Mouse (Mus musculus) heart, postnatal 36 days (tissue): Measurements from ENCODE around the gene 4933407L21Rik. TPM values are rescaled to one million over a fixed set of nuclear protein-coding genes. Genes with fewer than 3 reads are reported as not detected.

Experiments used
- DNase-seq, 2 experiments: peaks; one replicate each; pipeline ENCODE4 v3.0.0; 2021 to 2022
- intact Hi-C: fragments of 180-260 bp; cut with DNase I; formaldehyde crosslinking; loops from one replicate; pipeline ENCODE4 v1.15.1; 2025
- total RNA-seq, 2 experiments: library from RNA; stranded (reverse); gene quantifications; 2 replicates each; pipeline ENCODE4 v1.2.3; 2021

The 4933407L21Rik gene
- total RNA-seq: not detected

- intact Hi-C loops: no loop called here
- DNase-seq: no peak
Measured at GRCm38 (mm10) chr1:85928057-85928687, at the start of gene 4933407L21Rik. 4933407L21Rik (plus strand) TSS chr1:85928483.

GRCm38 (mm10) chr1:85882003-85882402 is 46.3 kb upstream of the 4933407L21Rik start:
- no peak for DNase-seq
- intact Hi-C loops: no loop called here

GRCm38 (mm10) chr1:85887221-85887620 is 41.1 kb upstream of the 4933407L21Rik start:
- DNase-seq: no peak
- intact Hi-C loops: no loop called here

DNA sequence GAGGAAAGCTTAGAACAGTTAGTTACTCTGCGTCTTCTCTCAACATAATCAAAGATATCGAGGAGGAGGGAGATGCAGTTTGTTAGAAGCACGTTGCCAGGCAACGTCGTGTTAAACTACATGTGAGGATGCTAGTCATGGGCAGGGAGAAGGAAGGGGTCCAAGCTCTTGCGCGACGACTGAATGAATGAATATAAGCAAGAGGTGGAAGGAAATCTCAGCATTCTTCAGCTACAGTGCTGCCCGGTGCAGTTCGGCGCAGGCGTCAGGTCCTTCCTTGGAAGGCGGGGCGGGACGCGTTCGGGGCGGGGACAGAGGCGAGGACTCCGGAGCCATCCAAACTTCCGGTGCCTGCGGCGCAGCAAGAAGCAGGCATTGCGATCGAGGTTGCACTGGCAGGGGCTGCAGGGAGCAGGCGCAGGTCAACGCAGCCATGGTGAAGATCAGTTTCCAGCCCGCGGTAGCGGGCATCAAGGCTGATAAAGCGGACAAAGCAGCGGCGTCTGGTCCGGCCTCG is 34.0 kb upstream of the 4933407L21Rik start, which contains the start of gene Itm2c:
Gene Itm2c, plus strand, starts transcription at position 51 of the 517 bp plus-strand sequence.
- intact Hi-C loops: no loop called here
- peak; percentile 88 for DNase-seq

DNA sequence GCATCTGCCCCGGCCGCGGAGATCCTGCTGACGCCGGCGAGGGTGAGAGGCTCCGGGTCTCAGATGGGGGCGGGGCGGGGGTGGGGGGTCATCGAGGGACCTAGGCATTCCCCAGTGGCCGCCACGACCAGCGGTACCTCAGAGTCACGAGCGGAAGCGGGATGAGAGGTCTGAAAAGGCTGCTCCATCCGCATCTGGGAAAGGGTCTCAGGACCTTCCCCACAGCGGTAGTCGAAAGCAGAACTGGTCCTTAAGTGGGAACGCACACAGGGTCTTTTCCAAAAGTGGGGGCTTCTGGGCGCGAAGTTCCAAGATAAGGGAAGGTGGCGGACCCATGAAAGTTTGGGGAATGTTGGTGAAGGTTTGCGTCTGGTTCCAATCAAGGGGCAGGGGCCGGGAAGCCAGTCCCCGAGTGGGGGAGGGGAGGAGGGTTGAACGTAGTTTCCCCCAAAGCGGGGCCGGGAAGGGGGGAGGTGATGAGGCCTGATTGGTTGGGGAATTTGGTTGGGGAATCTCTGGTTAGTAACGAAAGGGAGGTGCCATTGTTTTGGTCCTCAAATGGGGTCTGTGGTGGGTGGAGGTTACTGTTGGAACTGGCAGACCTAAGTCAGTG is 33.4 kb upstream of the 4933407L21Rik start:
- intact Hi-C loops: loop anchor here (5.0 kb wide), 1 partner anchor 43 kb away; no protein-coding TSS in a partner anchor
- peak; percentile 40 to 52 for DNase-seq

GRCm38 (mm10) chr1:85895391-85895837 is 32.9 kb upstream of the 4933407L21Rik start:
- intact Hi-C loops: loop anchor here (5.0 kb wide), 1 partner anchor 43 kb away; no protein-coding TSS in a partner anchor

GRCm38 (mm10) chr1:85896110-85896509 is 32.2 kb upstream of the 4933407L21Rik start:
- intact Hi-C loops: loop anchor here (5.0 kb wide), 1 partner anchor 44 kb away; no protein-coding TSS in a partner anchor

More at GRCm38 (mm10) chr1:85895391-85895837, 32.9 kb upstream of the 4933407L21Rik start:
- peak; percentile 62 to 66 for DNase-seq

DNA sequence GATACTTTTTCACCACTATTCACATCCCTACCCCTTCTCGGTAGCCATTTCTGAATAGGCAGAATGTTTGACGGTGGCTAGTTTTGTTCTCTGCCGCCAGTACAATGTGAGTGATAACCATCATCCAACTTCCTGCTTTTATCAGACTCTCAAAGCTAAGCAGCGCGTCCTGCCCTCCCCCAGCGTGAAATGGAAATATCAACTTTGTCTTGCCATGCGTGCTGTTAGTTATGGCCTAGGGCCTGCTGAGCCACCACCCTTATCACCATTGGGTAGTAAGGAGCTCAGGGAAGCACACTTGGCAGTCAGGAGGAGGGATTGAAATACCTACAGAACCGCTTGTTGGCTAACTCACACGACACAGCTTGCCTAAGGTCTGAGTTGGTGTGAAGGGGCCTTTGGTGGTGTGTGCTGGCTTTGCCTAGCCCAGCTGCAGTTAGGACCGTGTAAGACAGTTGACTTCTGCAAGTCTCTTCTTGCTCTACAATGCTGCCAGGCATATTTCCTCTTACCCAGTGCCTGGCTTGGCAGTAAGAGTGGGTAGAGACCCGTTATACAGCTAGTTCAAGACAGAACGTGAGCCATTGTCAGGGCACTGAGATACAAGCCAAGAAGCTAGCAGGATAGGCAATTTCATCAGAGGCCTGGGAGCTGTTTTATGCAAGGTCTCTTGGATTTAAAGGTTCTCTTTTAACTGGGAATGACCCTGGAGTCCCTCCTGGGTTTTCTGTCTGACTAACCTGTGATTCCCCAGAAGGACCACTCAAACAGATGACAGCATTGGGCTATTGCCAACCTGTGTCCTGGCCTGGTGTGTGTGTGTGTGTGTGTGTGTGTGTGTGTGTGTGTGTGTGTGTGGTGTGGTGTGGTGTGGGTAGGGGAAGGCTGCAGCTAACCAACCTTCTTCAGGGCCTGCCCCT is 31.2 kb upstream of the 4933407L21Rik start:
- intact Hi-C loops: loop anchor here (5.0 kb wide), 1 partner anchor 45 kb away; no protein-coding TSS in a partner anchor
- no peak for DNase-seq

More at GRCm38 (mm10) chr1:85896110-85896509, 32.2 kb upstream of the 4933407L21Rik start:
- no peak for DNase-seq

- intact Hi-C loops: loop anchor here (5.0 kb wide), 1 partner anchor 46 kb away; no protein-coding TSS in a partner anchor
Measured at GRCm38 (mm10) chr1:85897901-85898760, 30.2 kb upstream of the 4933407L21Rik start.

DNA sequence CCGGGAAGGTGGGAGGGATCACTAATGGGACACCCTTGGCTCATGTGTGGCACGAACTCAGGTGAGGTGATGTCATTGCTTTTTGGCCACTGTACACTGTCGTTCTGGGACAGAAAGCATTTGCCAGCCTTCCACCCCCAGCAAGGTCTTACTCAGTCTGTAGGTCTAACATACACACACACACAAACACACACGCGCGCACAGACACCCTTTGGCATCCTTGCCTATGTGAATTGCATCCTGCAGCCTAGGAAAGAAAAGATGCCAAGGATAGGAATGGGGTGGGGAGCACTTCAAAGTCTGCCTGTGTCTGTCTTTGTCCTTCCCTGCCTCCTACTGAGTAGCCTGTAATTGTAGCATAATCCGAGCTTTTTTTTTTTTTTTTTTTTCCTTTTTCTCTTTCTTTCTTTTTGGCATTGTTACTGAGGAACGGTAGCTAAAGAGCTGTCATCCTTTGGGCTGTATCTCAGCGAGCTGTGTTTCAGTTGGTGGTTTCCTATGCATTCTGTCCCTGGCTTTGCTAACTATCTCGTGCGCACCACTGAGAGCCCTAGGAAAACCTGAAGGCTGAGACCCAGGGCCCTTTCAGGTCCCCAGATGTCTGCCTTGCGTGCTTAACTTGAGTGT is 29.4 kb upstream of the 4933407L21Rik start:
- intact Hi-C loops: loop anchor here (5.0 kb wide), 1 partner anchor 47 kb away; no protein-coding TSS in a partner anchor
- DNase-seq: no peak

More at GRCm38 (mm10) chr1:85897901-85898760, 30.2 kb upstream of the 4933407L21Rik start:
- DNase-seq: no peak

GRCm38 (mm10) chr1:85899388-85899761 is 28.9 kb upstream of the 4933407L21Rik start:
- DNase-seq: no peak
- intact Hi-C loops: loop anchor here (5.0 kb wide), 1 partner anchor 47 kb away; no protein-coding TSS in a partner anchor

DNA sequence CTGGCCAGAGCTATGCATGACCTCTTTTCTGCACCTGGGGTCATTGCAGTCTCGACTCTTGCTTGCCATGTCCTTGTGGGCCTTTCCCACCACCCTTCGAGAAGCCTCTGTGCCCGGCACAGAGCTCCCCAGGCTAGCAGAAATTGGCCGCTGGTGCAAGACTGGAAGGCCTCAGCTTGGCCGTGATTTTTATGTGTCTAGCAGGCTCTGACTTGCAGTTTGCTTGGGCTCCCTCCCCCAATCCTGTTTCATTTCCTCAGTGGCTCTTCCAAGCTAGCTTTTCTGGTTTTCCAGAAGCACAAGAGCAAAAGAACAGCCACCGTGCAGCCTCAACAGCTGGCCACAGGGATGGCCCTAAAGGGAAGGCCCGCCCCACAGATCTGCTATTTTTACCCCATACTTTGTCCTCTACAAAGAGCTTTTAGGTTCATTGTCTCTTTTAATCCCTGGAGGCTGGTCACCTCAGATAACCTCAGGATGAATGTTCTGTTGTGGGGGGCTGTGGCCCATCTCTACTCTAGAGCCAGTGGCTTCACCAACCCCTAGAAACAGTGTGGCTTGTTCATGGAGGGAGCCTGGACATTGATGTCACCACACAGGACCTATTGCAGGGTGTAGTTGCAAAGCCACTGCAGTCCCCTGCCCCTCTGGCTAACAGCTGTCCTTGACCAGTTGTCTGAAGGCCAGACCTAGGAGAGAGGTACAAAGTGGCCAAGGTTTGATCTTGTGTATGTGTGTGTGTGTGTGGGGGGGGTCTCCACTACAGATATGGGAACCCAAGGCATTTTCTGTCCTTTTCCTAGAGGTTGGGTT is 27.6 kb upstream of the 4933407L21Rik start:
- intact Hi-C loops: no loop called here
- peak in 1 of 2 experiments; percentile 28 for DNase-seq

DNA sequence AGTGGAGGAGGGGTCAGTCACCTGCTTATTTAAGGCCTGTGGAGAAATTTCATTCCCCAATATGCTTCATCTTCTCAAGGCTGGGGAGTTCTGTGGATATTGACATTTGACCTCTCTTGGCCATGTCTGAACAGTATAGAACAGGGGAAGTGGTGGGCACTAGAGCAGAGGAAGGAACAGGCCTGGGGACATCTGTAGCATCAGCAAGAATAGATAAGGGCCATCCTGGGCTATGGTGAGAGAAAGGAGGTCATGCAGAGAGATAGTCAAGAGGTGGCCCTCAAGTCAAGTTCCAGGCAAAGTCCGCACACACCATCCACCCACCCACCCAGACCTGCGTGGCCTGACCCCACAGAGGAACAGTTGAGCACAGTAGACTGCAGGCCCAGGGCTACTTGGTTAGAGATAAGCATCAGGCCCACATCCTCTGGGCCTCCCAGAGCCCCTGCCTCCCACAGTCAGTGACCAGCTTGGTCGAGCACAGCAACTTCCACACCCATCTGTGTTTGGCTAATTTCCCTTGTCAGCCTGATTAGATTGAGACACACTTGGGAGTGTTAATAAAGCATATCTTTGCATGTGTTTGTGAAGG is 26.7 kb upstream of the 4933407L21Rik start:
- intact Hi-C loops: no loop called here
- DNase-seq: peak; percentile 33

DNA sequence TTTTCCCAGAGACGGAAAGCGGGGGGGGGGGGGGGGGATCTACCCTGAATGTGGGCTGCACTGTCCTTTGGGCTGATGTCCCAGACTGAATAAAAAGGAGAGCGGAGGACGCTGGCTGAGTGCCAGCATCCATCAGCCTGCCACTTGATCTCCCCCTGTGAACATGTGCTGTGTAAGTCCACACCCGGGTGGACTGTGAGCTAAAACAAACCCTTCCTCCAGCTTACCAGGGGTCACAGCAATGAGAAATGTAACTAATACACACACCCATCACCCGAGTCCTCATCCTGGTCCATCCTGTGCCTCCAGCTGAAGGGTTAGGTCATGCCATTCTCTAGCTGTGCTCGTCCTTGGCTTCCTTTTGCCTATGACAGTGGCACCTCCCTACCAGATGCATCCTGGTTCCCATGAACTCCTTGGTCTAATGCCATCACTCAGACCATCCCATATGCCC is 26.1 kb upstream of the 4933407L21Rik start:
- intact Hi-C loops: no loop called here

GRCm38 (mm10) chr1:85906892-85907291 is 21.4 kb upstream of the 4933407L21Rik start:
- intact Hi-C loops: no loop called here
- no peak for DNase-seq

More for the DNA sequence above, 26.1 kb upstream of the 4933407L21Rik start:
- peak; percentile 38 to 43 for DNase-seq

DNA sequence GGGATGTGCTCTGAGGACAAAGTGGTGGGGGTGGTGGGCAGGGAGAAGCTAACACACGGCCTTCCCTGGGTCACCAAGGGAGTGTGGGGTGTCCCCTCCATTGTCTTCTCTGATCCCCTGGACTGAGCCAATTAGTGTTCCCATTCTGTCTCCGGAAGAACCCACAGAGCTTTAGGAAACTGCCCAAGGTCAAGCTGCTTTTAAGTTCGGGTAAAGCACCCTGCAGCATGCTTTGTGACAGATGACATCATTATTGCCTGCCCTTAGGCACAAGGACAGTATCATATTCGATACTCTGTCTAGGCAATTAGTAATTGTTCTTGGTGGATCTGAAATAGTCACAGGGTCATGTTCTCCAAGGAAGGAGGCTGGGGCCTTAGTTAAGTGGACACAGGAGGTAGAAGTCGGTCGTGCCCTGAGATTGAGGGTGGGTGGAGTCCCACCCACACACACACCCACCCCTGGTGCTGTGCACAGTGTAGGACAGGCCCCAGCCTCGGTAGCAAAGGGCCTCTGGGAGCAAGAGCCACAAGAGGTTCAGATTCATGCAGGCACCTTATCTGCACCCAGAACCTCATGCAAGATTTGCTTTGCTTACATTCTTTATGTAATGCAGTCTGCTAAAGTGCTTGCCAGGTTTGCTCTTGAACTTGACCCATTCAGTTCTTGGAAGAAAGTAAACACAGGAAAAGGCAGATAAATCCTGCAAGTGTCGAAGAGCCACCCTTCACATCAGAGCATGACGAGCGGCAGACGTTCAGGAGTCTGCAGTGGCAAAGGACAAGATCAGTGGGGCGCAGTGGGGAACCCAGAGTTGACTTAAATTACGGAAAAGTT is 19.3 kb upstream of the 4933407L21Rik start:
- no peak for DNase-seq
- intact Hi-C loops: no loop called here
